Mouse (Mus musculus): ENCODE measurements at regions not wholly inside any gene's neighbourhood (a gene's known extent, or its start where the extent isn't known, plus 50 kb on each side); places are given as distances from the start of the nearest gene placed in this dataset.

DNA sequence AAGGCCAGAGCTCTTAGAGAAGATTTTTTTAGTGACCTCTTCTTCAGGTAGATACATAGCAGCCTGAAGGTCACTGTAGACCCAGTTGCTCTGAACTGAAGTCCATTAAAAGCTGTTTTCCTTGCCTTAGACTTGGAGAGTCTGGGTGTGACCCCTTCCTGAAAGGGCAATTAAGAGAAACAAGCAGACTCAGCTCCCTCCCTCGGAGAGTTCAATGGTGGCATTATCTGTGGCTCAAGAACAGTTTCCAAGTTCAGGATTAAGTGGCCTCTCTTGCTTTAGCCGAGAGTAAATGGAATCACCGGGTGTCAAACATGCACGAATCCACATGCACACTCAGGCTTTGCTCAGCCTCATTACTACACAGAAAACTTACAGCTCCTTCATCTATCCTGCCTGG lies 53.2 kb upstream of the Id4 start:
- TF ChIP-seq EP300 (IDR thresholded peaks at IDR 0.05; ENCODE audit: low read depth) (no peak), CTCF (IDR thresholded peaks at IDR 0.05; ENCODE audit: low read depth) (no peak)

Measured in liver, postnatal 0 days (tissue).